Mouse (Mus musculus) bone marrow, adult 2 months (tissue): Measurements from ENCODE around the gene Plxna4.

Source experiments
- CTCF ChIP-seq: fragments of 200-500 bp; IDR thresholded peaks from 2 replicates; pipeline ENCODE4 v1.5.1; 2011; ENCODE audit warnings: low read length, control low read depth; ENCODE audit not compliant: control insufficient read depth, insufficient read depth
- POLR2A ChIP-seq: fragments of 200-500 bp; IDR thresholded peaks from 2 replicates; pipeline ENCODE4 v1.6.1; 2011; ENCODE audit warnings: low read depth, mild to moderate bottlenecking, control low read depth, low read length, borderline replicate concordance; ENCODE audit not compliant: control insufficient read depth

DNA sequence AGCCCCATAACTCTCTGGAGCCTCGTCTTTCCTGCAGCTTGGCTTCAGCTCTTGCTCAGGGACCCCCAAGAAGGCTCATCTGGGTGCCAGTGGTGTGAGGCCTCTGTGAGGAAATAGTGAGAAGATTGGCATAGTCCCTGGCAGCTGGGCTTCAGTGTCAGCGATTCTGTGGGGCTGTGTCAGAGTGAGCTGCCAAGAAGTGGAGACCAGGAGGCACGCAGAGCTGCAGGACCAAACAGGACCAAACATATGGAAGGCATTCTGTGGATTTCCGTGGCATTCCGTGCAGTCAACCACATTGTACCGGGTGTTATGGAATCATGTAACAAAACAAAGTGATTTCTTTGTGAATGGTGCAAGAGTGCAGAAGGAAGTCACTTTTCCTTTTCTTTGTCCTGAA, 461.1 kb downstream of the Plxna4 start:
- TF ChIP-seq CTCF (no peak), POLR2A (no peak)
